Mouse (Mus musculus) stomach, postnatal 0 days (tissue): ENCODE data around the gene Gjc3. TPM values are rescaled to one million over a fixed set of nuclear protein-coding genes. Genes with fewer than 3 reads are reported as not detected.

Experiments
- ATAC-seq: fragments of 200-750 bp; cut with Nextera tagmentation; 2 replicates; pipeline ENCODE4 v1.8.0; 2017; ENCODE audit not compliant: low FRiP score, low TSS enrichment
- DNase-seq: peaks from one replicate; pipeline ENCODE4 v3.0.0-alpha.2; 2016; ENCODE audit warnings: low spot score
- H3K27ac ChIP-seq: fragments of 300-500 bp; sonication (generic); replicated peaks from 2 replicates; pipeline ENCODE4 v1.5.1; 2014; ENCODE audit warnings: mild to moderate bottlenecking, control low read depth
- H3K27me3 ChIP-seq: fragments of 300-500 bp; sonication (generic); 2 replicates; pipeline ENCODE4 v1.6.1; 2014; ENCODE audit warnings: low read length; ENCODE audit not compliant: control insufficient read depth, insufficient read depth
- H3K36me3 ChIP-seq: fragments of 300-500 bp; sonication (generic); 2 replicates; pipeline ENCODE4 v1.6.1; 2014; ENCODE audit warnings: low read length, mixed read lengths; ENCODE audit not compliant: control insufficient read depth, insufficient read depth
- H3K4me1 ChIP-seq: fragments of 300-500 bp; sonication (generic); replicated peaks from 2 replicates; pipeline ENCODE4 v1.6.1; 2014; ENCODE audit warnings: antibody characterized with exemption; ENCODE audit not compliant: control insufficient read depth, insufficient read depth
- H3K4me2 ChIP-seq: fragments of 300-500 bp; sonication (generic); replicated peaks from 2 replicates; pipeline ENCODE4 v1.6.1; 2014; ENCODE audit warnings: low read depth, mild to moderate bottlenecking, control low read depth, moderate library complexity
- H3K4me3 ChIP-seq: fragments of 300-500 bp; sonication (generic); 2 replicates; pipeline ENCODE4 v1.5.1; 2014; ENCODE audit warnings: low read depth, low read length, control low read depth
- H3K9ac ChIP-seq: fragments of 300-500 bp; sonication (generic); 2 replicates; pipeline ENCODE4 v1.6.1; 2014; ENCODE audit warnings: mild to moderate bottlenecking, low read length, control low read depth, mixed read lengths
- H3K9me3 ChIP-seq: fragments of 300-500 bp; sonication (generic); 2 replicates; pipeline ENCODE4 v1.6.1; 2016; ENCODE audit warnings: low read length; ENCODE audit not compliant: control insufficient read depth
- CTCF ChIP-seq: IDR thresholded peaks from 2 replicates; pipeline ENCODE4 v1.5.1; 2016; ENCODE audit warnings: antibody characterized with exemption, low read depth, mild to moderate bottlenecking, moderate library complexity
- EP300 ChIP-seq: optimal IDR thresholded peaks from 2 replicates; pipeline ENCODE3; 2016; ENCODE audit warnings: antibody characterized with exemption
- WGBS: fragments of 180-500 bp; shearing (Covaris S2); extraction: QIAGEN DNeasy Blood & Tissue Kit; methylation state at CpG from one replicate; pipeline ENCODE4 v1.1.7; 2014; 5-methylcytosine and 5-hydroxymethylcytosine counted together
- polyA plus RNA-seq: library from polyadenylated mRNA; unstranded; fragments of >200 nt; fragmentation: Nextera tagmentation; extraction: Ambion mirVana; gene quantifications from 2 replicates; pipeline ENCODE4 v1.2.1, GENCODE M21; 2015

The Gjc3 gene
- 0.92 TPM in 2 replicates for polyA plus RNA-seq

DNA sequence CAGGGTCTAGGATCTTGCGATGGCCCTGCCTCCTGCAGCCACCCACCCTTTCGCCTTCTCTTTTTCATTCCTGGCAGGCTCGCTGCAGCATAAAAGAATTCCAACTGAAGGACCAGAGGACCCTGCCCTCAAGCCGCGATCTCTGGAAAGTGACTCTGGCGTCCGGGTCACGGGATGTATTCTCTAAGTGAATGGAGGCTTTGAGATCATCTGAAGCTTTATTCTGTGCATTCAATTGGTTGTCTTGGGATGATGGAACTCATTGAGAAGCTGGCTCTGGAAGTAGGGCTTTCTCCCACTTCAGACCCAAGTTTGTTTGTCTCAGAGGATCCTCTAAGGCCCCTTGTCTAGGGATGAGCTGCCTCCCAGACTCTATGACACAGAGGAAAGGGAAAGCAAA is at the start of gene Gjc3:
Gene Gjc3, minus strand, starts transcription at position 154 of the 400 bp plus-strand sequence.
- Histone ChIP-seq H3K4me3 (no peak within 1 kb of the TSS), H3K4me1 (no peaks in the 10 kb centered on the region), H3K9ac (no peak within 1 kb of the TSS), H3K9me3 (no peaks in the 10 kb centered on the region), H3K4me2 (no peak within 1 kb of the TSS), H3K27me3 (no peaks in the 10 kb centered on the region), H3K36me3 (no peaks in the 10 kb centered on the region), H3K27ac (no peak within 1 kb of the TSS)
- ATAC-seq (no peak), DNase-seq (no peak)
- WGBS: 78% methylated on average over 8 of the region's 8 CpGs
- TF ChIP-seq EP300 (no peak), CTCF (no peak)

DNA sequence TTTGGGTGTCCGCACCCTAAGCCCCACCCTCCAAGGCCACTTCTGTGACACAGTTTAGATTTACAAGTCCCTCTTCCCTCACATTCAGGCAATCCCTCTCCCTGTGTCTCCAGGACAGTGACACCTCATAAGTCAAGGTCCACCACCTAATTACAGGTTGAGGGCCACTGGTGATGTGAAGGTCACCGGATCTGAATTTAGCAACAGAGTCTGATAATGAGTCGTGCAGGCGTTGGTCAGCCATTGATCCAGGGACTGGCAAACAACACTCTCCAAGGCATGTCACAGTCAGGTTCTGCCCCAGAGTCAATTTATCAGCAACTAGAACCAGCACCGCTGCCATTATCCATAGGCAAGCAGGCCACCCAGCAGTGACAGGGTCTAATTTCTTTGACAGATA is 49.5 kb upstream of the Gjc3 start:
- H3K27me3 ChIP-seq: no peaks in the 10 kb centered on the region
- ATAC-seq (no peak), DNase-seq (no peak)
- TF ChIP-seq EP300: no peak
- no peak for TF ChIP-seq CTCF
- H3K9ac ChIP-seq: no peak overlapping the region
- no peaks in the 10 kb centered on the region for H3K9me3 ChIP-seq
- no peak overlapping the region for H3K4me2 ChIP-seq
- H3K4me3 ChIP-seq: no peak overlapping the region
- no peaks in the 10 kb centered on the region for H3K4me1 ChIP-seq
- 78% methylated on average over 5 of the region's 5 CpGs for WGBS
- no peak overlapping the region for H3K27ac ChIP-seq
- H3K36me3 ChIP-seq: no peaks in the 10 kb centered on the region

DNA sequence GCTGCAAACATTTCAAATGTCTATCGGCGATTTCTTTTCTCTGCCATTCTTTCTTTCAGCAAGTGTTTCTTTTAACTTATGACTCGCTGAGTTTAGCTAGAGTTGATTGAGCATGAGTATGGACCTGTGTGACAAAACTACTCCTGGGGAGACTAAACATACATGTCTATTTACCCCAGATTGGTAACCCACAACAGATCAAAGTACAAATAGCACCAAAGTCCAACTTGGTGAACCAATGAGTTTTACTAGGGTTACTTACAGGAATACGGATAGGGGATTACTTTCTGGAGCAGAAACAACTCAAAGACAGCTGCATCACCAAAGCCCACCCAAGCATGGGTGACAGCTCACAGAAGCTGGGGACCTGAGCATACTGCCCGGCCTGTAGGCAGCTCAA is 46.5 kb upstream of the Gjc3 start:
- no peaks in the 10 kb centered on the region for H3K9me3 ChIP-seq
- no peak for TF ChIP-seq CTCF
- TF ChIP-seq EP300: no peak
- DNase-seq (no peak), ATAC-seq (no peak)
- no peak overlapping the region for H3K4me2 ChIP-seq
- no peak overlapping the region for H3K27ac ChIP-seq
- no peaks in the 10 kb centered on the region for H3K4me1 ChIP-seq
- no peaks in the 10 kb centered on the region for H3K36me3 ChIP-seq
- no peak overlapping the region for H3K9ac ChIP-seq
- H3K27me3 ChIP-seq: no peaks in the 10 kb centered on the region
- no peak overlapping the region for H3K4me3 ChIP-seq
- WGBS: 87% methylated on average over 5 of the region's 5 CpGs

DNA sequence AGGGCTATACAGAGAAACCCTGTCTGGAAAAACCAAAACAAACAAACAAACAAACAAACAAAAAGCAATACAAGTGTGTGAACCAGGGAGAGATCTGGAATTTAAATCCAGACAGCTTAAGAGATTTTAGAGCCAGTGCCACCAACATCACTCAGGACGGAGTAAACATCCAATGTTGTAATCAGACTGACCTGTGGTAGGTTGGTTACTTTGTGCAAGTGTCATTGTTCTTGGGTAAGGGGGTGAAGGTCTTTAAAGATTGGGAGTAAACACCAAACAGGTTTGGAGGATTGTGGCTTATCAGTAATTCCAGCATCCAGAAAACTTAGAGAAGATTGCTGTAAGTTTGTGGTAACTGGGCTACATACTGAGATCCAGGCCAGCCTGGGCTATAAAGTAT is 23.5 kb upstream of the Gjc3 start:
- Histone ChIP-seq H3K27ac (no peak overlapping the region), H3K9me3 (no peaks in the 10 kb centered on the region), H3K27me3 (no peaks in the 10 kb centered on the region), H3K4me3 (no peak overlapping the region), H3K4me2 (no peak overlapping the region), H3K9ac (no peak overlapping the region), H3K36me3 (no peaks in the 10 kb centered on the region), H3K4me1 (no peaks in the 10 kb centered on the region)
- WGBS: 79% methylated on average over 1 of the region's 1 CpGs
- no peak for DNase-seq
- no peak for ATAC-seq
- TF ChIP-seq CTCF (no peak), EP300 (no peak)

DNA sequence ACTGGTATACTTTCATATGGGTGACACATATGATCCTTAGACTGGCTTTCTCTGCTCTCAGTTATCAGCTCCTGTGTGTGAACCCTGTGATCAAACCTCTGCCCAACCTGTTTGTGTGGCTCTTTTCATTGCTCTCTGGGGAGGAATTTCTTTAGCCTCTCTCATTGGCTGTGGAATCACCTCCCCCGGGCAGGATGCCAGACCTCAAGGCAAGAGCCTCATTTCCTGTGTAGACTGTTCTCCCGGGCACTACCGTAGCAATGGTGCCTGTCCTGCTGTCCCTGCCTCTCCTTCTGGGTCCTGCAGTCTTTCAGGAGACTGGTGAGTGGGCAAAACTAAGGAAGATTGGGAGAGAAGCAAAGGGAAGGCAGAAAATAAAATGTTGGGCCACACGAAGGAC is 18.4 kb upstream of the Gjc3 start, which contains the start of gene Azgp1:
Gene Azgp1, plus strand, starts transcription at position 221 of the 400 bp plus-strand sequence.
- Histone ChIP-seq H3K4me1 (no peaks in the 10 kb centered on the region), H3K27me3 (no peaks in the 10 kb centered on the region), H3K36me3 (no peaks in the 10 kb centered on the region), H3K4me2 (no peak within 1 kb of the TSS), H3K27ac (no peak within 1 kb of the TSS), H3K4me3 (no peak within 1 kb of the TSS), H3K9ac (no peak within 1 kb of the TSS), H3K9me3 (no peaks in the 10 kb centered on the region)
- WGBS: 53% methylated on average over 4 of the region's 4 CpGs
- 0 out of 2 replicates have a peak, but pooled peaks have one; percentile 40 for ATAC-seq
- DNase-seq: peak; percentile 34
- TF ChIP-seq CTCF (no peak), EP300 (no peak)

DNA sequence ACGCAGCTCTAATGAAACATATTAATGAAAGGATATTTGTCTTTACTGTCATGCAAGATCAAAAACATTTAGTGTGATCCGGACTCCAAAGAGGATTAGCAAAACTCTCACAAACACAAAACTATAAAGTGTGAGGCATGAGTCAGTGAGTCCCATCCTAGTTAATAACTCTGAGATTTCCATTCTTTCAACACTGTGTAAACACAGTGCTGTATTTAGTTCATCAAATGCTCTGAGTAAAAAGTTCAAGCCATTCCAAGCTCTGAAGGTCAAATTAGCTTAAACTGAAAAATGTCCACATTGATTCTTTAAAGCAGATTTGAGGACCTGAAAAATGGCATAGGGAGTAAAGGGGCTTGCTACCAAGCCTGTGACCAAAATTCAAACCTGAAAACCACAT is 16.2 kb upstream of the Gjc3 start:
- Histone ChIP-seq H3K4me3 (no peak overlapping the region), H3K9me3 (no peaks in the 10 kb centered on the region), H3K36me3 (no peaks in the 10 kb centered on the region), H3K27me3 (no peaks in the 10 kb centered on the region), H3K27ac (no peak overlapping the region), H3K4me1 (no peaks in the 10 kb centered on the region), H3K9ac (no peak overlapping the region), H3K4me2 (no peak overlapping the region)
- TF ChIP-seq CTCF: no peak
- no peak for TF ChIP-seq EP300
- WGBS: 37% methylated on average over 2 of the region's 2 CpGs
- DNase-seq: no peak
- ATAC-seq: no peak
